Mouse (Mus musculus) G1E (cell line): ENCODE measurements around the gene Fgf10. TPM values are rescaled to one million over a fixed set of nuclear protein-coding genes. Genes with fewer than 3 reads are reported as not detected.

Source experiments
- ATAC-seq: 2 replicates; pipeline ENCODE4 v1.8.0; 2016; ENCODE audit warnings: mild to moderate bottlenecking; ENCODE audit not compliant: insufficient number of reproducible peaks, poor library complexity, low FRiP score, severe bottlenecking; ENCODE audit errors: extremely low read depth
- DNase-seq: peaks from one replicate; pipeline ENCODE4 v3.0.0; 2012; ENCODE audit warnings: low spot score
- H3K27me3 ChIP-seq: 2 replicates; pipeline ENCODE4 v1.6.1; 2012; ENCODE audit warnings: mild to moderate bottlenecking, low read length, inconsistent platforms; ENCODE audit not compliant: insufficient read depth
- H3K36me3 ChIP-seq: replicated peaks from 2 replicates; pipeline ENCODE3; 2012; ENCODE audit warnings: mild to moderate bottlenecking, inconsistent platforms
- H3K4me1 ChIP-seq: 2 replicates; pipeline ENCODE4 v1.6.1; 2012; ENCODE audit warnings: low read depth, low read length, inconsistent platforms, mixed read lengths; ENCODE audit not compliant: insufficient read depth
- H3K4me3 ChIP-seq: 2 replicates; pipeline ENCODE4 v1.5.1; 2012; ENCODE audit warnings: low read depth, mild to moderate bottlenecking, inconsistent platforms, low read length, moderate library complexity, mixed read lengths
- H3K9me3 ChIP-seq: replicated peaks from 2 replicates; pipeline ENCODE4 v1.6.1; 2012; ENCODE audit warnings: inconsistent platforms
- CTCF ChIP-seq: IDR thresholded peaks from 2 replicates; pipeline ENCODE4 v1.5.1; 2012; ENCODE audit warnings: low read depth, low read length, inconsistent platforms, mixed read lengths
- GATA1 ChIP-seq: IDR thresholded peaks from 2 replicates; pipeline ENCODE4 v1.6.1; 2012; ENCODE audit warnings: borderline replicate concordance, low read length, inconsistent platforms, mixed read lengths
- GATA2 ChIP-seq: IDR thresholded peaks from 2 replicates; pipeline ENCODE4 v1.6.1; 2012; ENCODE audit warnings: low read depth, low read length, inconsistent platforms, borderline replicate concordance
- POLR2AphosphoS5 ChIP-seq: IDR thresholded peaks from 2 replicates; pipeline ENCODE4 v1.6.1; 2012; ENCODE audit warnings: low read depth, low read length, inconsistent platforms; ENCODE audit not compliant: insufficient replicate concordance
- TAL1 ChIP-seq: conservative IDR thresholded peaks from 2 replicates; pipeline ENCODE4 v1.6.1; 2012; ENCODE audit warnings: low read depth, low read length, inconsistent platforms, mixed read lengths
- polyA plus RNA-seq: library from polyadenylated mRNA; stranded (reverse); fragments of >175 nt; gene quantifications from 2 replicates; pipeline ENCODE4 v1.2.3, GENCODE M21; 2012
- total RNA-seq, 2 experiments: library from RNA; stranded (forward) in 1 of 2; stranded (reverse) in 1 of 2; fragments of 200-1000 nt in 1 of 2; fragments of >200 nt in 1 of 2; fragmentation: Nextera tagmentation in 1 of 2; gene quantifications; 2 replicates each; pipeline ENCODE4 v1.2.3; 2014 to 2017

Gene Fgf10
- total and polyA plus RNA-seq, 3 experiments = 0.11 to 7.8 (median 0.33) TPM

GRCm38 (mm10) chr13:118806662-118807061 lies 137.1 kb downstream of the Fgf10 start:
- ATAC-seq (no peak), DNase-seq (no peak)
- TF ChIP-seq TAL1 = no peak
- TF ChIP-seq POLR2AphosphoS5 = no peak
- no peak for TF ChIP-seq CTCF
- Histone ChIP-seq H3K27me3 (no peaks in the 10 kb centered on the region), H3K9me3 (no peaks in the 10 kb centered on the region), H3K4me3 (no peak overlapping the region), H3K4me1 (0 out of 2 replicates have a peak, but pooled peaks cover 3% of the 10 kb centered on the region), H3K36me3 (no peaks in the 10 kb centered on the region)

DNA sequence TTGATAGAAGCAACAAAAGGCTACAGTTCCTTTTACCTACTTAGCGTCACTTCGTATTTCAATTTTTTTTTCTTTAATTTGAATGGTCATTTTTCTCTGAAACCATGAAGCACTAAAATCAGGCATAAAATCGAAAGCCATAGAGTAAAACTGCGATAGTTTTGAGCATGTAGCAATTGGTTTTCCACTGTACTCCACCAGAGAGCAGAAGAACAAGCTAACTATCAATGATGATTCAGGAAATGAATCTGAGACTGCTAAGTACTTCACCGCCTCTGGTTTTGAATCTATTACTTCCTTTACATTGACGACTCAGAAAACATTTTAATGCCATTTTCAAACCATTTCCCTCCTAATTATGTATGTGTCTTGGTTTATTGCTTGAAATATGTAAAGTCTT lies 150.2 kb downstream of the Fgf10 start:
- no peak overlapping the region for H3K4me3 ChIP-seq
- ATAC-seq = no peak
- no peaks in the 10 kb centered on the region for H3K27me3 ChIP-seq
- no peaks in the 10 kb centered on the region for H3K36me3 ChIP-seq
- H3K4me1 ChIP-seq = no peaks in the 10 kb centered on the region
- H3K9me3 ChIP-seq = no peaks in the 10 kb centered on the region
- TF ChIP-seq GATA1 = no peak
- TF ChIP-seq CTCF = no peak
- no peak for TF ChIP-seq TAL1
- no peak for TF ChIP-seq GATA2
- no peak for TF ChIP-seq POLR2AphosphoS5
- no peak for DNase-seq

GRCm38 (mm10) chr13:118823113-118823512 lies 153.5 kb downstream of the Fgf10 start:
- H3K4me1 ChIP-seq = no peaks in the 10 kb centered on the region
- no peak overlapping the region for H3K4me3 ChIP-seq
- no peaks in the 10 kb centered on the region for H3K9me3 ChIP-seq
- ATAC-seq (no peak), DNase-seq (no peak)
- TF ChIP-seq GATA2 = no peak
- no peak for TF ChIP-seq TAL1
- TF ChIP-seq CTCF = no peak
- no peak for TF ChIP-seq POLR2AphosphoS5
- TF ChIP-seq GATA1 = no peak
- H3K27me3 ChIP-seq = no peaks in the 10 kb centered on the region
- no peaks in the 10 kb centered on the region for H3K36me3 ChIP-seq

- ATAC-seq = no peak
- H3K4me1 ChIP-seq = no peaks in the 10 kb centered on the region
Measured at GRCm38 (mm10) chr13:118825102-118825501, 155.5 kb downstream of the Fgf10 start.

DNA sequence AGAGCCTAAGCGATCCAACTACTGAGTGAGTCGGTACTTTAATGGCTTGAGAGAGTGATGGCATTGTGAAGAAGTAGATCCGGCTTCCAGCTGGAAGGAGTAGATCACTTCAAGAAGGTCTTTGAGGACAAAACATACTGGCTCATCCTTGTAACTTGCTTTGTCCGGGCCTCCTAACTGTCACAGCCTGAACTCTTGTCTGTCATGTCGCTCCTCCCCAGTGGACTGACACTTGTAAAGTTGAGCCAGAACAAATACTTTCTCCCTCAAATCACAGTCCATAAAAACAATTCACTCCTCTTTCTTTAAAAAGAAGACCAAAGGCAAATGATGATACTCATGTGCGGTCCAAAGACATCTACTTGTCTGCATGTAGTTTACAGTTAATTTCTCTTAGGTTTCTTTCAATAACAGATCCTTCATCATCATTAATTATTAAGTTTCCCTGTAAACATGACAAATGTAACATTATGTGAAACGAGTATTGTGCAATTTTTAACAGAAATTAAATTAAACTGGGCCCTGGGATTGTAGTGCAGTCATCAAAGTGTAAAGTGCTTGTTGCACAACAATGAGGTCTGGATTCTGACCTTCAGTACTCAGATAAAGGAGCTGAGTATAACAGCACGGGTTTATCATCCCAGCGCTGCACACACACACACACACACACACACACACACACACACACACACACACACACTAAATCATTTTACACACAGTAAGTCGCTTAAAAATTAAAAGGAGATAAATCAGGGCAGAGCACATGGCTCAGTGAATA lies 159.2 kb downstream of the Fgf10 start:
- ATAC-seq = no peak
- H3K9me3 ChIP-seq = no peaks in the 10 kb centered on the region
- H3K4me3 ChIP-seq = no peak overlapping the region
- no peak for DNase-seq
- no peak for TF ChIP-seq TAL1
- no peak for TF ChIP-seq GATA2
- no peak for TF ChIP-seq CTCF
- TF ChIP-seq POLR2AphosphoS5 = no peak
- TF ChIP-seq GATA1 = no peak
- H3K36me3 ChIP-seq = no peaks in the 10 kb centered on the region
- no peaks in the 10 kb centered on the region for H3K27me3 ChIP-seq
- peaks cover 11% of the 10 kb centered on the region for H3K4me1 ChIP-seq

More at GRCm38 (mm10) chr13:118825102-118825501, 155.5 kb downstream of the Fgf10 start:
- Histone ChIP-seq H3K27me3 (no peaks in the 10 kb centered on the region), H3K4me3 (no peak overlapping the region), H3K9me3 (no peaks in the 10 kb centered on the region), H3K36me3 (no peaks in the 10 kb centered on the region)
- no peak for DNase-seq
- TF ChIP-seq GATA2 = no peak
- no peak for TF ChIP-seq GATA1
- TF ChIP-seq POLR2AphosphoS5 = no peak
- no peak for TF ChIP-seq TAL1
- no peak for TF ChIP-seq CTCF

DNA sequence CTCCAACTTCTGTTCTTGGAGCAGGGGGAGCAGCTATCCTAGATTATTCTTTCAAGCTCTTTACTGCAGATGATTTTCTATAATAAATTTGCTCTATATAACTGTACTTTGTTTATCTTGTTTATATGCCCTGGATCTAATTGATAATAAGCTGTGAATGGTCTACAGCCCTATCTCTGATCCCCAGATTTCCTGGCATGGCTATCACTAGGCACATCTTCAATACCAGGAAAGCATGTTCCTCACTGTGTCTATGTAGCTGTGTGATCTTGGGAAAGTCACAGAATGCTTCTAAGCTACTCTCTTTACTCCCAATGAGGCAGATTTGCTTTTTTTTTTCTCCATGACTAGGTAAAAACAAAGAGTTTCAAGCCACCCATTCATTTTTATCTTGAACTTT lies 164.4 kb downstream of the Fgf10 start:
- Histone ChIP-seq H3K27me3 (no peaks in the 10 kb centered on the region), H3K36me3 (no peaks in the 10 kb centered on the region), H3K9me3 (no peaks in the 10 kb centered on the region), H3K4me3 (no peak overlapping the region), H3K4me1 (peaks cover 34% of the 10 kb centered on the region)
- TF ChIP-seq GATA2 (0 out of 2 replicates have a peak, but pooled peaks have one; percentile 47), GATA1 (no peak), TAL1 (peak; percentile 81), CTCF (no peak)
- ATAC-seq (peak; percentile 95), DNase-seq (peak; percentile 8)

GRCm38 (mm10) chr13:118835078-118835477 lies 165.5 kb downstream of the Fgf10 start:
- peaks cover 34% of the 10 kb centered on the region for H3K4me1 ChIP-seq
- no peak for ATAC-seq

More at GRCm38 (mm10) chr13:118835078-118835477, 165.5 kb downstream of the Fgf10 start:
- Histone ChIP-seq H3K27me3 (no peaks in the 10 kb centered on the region), H3K36me3 (no peaks in the 10 kb centered on the region), H3K4me3 (no peak overlapping the region), H3K9me3 (no peaks in the 10 kb centered on the region)
- no peak for DNase-seq
- no peak for TF ChIP-seq GATA1
